Mouse (Mus musculus) forebrain, postnatal 0 days (tissue): ENCODE measurements around the gene Mab21l2. TPM values are rescaled to one million over a fixed set of nuclear protein-coding genes. Genes with fewer than 3 reads are reported as not detected.
A peak's percentile ranks its signal among the peaks of the same experiment; 100 is the strongest.

ENCODE experiments used
- ATAC-seq: fragments of 200-750 bp; cut with Nextera tagmentation; 2 replicates; pipeline ENCODE4 v1.8.0; 2017; ENCODE audit warnings: mild to moderate bottlenecking, moderate library complexity
- DNase-seq: peaks from one replicate; pipeline ENCODE4 v3.0.0-alpha.2; 2015
- H3K27ac ChIP-seq: fragments of 300-500 bp; sonication (generic); 2 replicates; pipeline ENCODE4 v1.5.1; 2014; ENCODE audit warnings: low read depth, mild to moderate bottlenecking, antibody characterized with exemption, low read length, moderate library complexity, mixed read lengths
- H3K27me3 ChIP-seq: fragments of 300-500 bp; sonication (generic); 2 replicates; pipeline ENCODE4 v1.6.1; 2014; ENCODE audit warnings: mild to moderate bottlenecking, low read length, mixed read lengths; ENCODE audit not compliant: insufficient read depth
- H3K36me3 ChIP-seq: fragments of 300-500 bp; sonication (generic); 2 replicates; pipeline ENCODE4 v1.6.1; 2014; ENCODE audit warnings: mild to moderate bottlenecking, moderate library complexity; ENCODE audit not compliant: insufficient read depth
- H3K4me1 ChIP-seq: fragments of 300-500 bp; sonication (generic); 2 replicates; pipeline ENCODE4 v1.6.1; 2014; ENCODE audit warnings: antibody characterized with exemption; ENCODE audit not compliant: insufficient read depth
- H3K4me2 ChIP-seq: fragments of 300-500 bp; sonication (generic); 2 replicates; pipeline ENCODE4 v1.6.1; 2014; ENCODE audit warnings: low read depth, mild to moderate bottlenecking, moderate library complexity
- H3K4me3 ChIP-seq: fragments of 300-500 bp; sonication (generic); 2 replicates; pipeline ENCODE4 v1.5.1; 2014; ENCODE audit warnings: low read depth, low read length, mixed read lengths
- H3K9ac ChIP-seq: fragments of 300-500 bp; sonication (generic); 2 replicates; pipeline ENCODE4 v1.6.1; 2014; ENCODE audit warnings: mild to moderate bottlenecking
- H3K9me3 ChIP-seq: fragments of 300-500 bp; sonication (generic); 2 replicates; pipeline ENCODE4 v1.6.1; 2016; ENCODE audit warnings: low read length
- CTCF ChIP-seq: sonication (generic); IDR thresholded peaks from 2 replicates; pipeline ENCODE4 v1.5.1; 2016; ENCODE audit warnings: antibody characterized with exemption, control low read depth, low read depth
- WGBS: fragments of 180-500 bp; shearing (Covaris S2); extraction: QIAGEN DNeasy Blood & Tissue Kit; methylation state at CpG from one replicate; pipeline ENCODE4 v1.1.7; 2014; 5-methylcytosine and 5-hydroxymethylcytosine counted together
- polyA plus RNA-seq: library from polyadenylated mRNA; unstranded; fragments of >200 nt; fragmentation: Nextera tagmentation; extraction: Ambion mirVana; gene quantifications from 2 replicates; pipeline ENCODE4 v1.2.1, GENCODE M21; 2015
- total RNA-seq: library from RNA; depleted of rRNA; stranded (reverse); fragments of >200 nt; gene quantifications from 2 replicates; pipeline ENCODE4 v1.2.3, GENCODE M21; 2014

Gene Mab21l2
- total and polyA plus RNA-seq, 2 experiments from 2014 or later: 2.3 to 2.4 TPM

- no peaks in the 10 kb centered on the region for H3K36me3 ChIP-seq
- no peak overlapping the region for H3K4me3 ChIP-seq
- 40% methylated on average over 11 of the region's 11 CpGs for WGBS
- no peak overlapping the region for H3K9ac ChIP-seq
- ATAC-seq: no peak
- peaks cover 34% of the 10 kb centered on the region for H3K27me3 ChIP-seq
- no peak for DNase-seq
- H3K4me2 ChIP-seq: no peak overlapping the region
- H3K9me3 ChIP-seq: no peaks in the 10 kb centered on the region
- no peak overlapping the region for H3K27ac ChIP-seq
- H3K4me1 ChIP-seq: no peaks in the 10 kb centered on the region
- no peak for TF ChIP-seq CTCF
Observed at GRCm38 (mm10) chr3:86539555-86540168, 8.8 kb downstream of the Mab21l2 start.

GRCm38 (mm10) chr3:86538645-86539554, 9.5 kb downstream of the Mab21l2 start:
- no peak for DNase-seq
- Histone ChIP-seq H3K9ac (no peak overlapping the region), H3K9me3 (no peaks in the 10 kb centered on the region), H3K27ac (no peak overlapping the region), H3K36me3 (no peaks in the 10 kb centered on the region), H3K4me3 (no peak overlapping the region), H3K4me2 (no peak overlapping the region), H3K27me3 (peaks cover 30% of the 10 kb centered on the region), H3K4me1 (no peaks in the 10 kb centered on the region)
- TF ChIP-seq CTCF: no peak
- peak; percentile 20; the same call in 1 of the 2 replicates for ATAC-seq
- WGBS: 23% methylated on average over 13 of the region's 13 CpGs

DNA sequence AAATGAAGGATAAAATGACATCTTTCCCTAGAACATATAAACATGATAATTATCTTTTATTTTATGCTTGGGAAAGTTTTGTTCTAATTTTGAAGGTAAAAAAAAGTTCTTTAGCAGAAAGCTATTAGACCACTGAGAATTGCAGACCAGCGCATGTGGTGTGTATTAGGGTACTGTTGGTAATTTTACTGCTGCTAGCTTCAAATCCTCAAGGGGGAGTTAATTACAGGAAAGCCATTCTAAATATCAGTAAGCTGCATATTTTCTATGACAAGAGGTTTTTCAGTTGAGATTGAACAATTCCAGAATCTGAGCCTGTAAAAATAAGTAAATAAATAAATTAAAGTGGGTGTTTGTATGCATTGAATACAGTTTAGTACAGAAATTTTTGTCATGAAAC, 11.7 kb downstream of the Mab21l2 start:
- no peak for ATAC-seq
- 80% methylated on average over 1 of the region's 1 CpGs for WGBS
- TF ChIP-seq CTCF: no peak

DNA sequence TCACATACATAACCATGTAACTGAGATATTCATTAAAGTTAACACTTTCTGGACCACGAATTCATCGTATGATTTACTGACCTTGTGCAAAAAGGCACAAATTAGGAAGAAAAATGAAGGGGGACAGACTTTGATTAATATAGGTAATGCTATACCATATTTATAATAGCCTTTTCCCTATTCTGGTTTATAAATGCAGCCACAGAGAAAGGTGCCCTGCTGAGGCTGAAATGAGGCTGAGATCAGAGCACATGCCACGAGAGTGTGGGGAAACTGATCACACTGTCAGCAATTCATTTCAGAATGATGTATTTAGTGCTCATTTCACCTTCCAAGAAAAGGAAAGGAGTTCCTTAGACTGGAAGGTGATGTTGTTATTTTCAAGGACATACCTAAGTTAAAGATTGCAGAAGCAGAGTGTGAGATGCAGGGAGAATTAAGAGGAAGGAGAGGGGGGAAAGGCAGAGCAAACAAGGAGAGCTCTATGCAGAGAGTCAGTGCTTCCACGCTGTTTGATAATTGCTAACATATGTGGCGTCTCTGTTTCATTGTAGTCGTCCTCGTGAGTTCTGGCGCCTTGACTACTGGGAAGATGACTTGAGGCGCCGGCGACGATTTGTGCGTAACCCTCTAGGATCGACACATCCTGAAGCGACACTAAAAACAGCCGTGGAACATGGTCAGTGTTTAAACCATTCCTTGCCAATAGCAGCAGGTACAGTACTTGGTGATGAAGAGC, 16.7 kb downstream of the Mab21l2 start:
- no peaks in the 10 kb centered on the region for H3K9me3 ChIP-seq
- H3K4me2 ChIP-seq: no peak overlapping the region
- ATAC-seq: no peak
- WGBS: 70% methylated on average over 16 of the region's 16 CpGs
- H3K9ac ChIP-seq: no peak overlapping the region
- TF ChIP-seq CTCF: no peak
- H3K36me3 ChIP-seq: no peaks in the 10 kb centered on the region
- H3K4me3 ChIP-seq: no peak overlapping the region
- no peaks in the 10 kb centered on the region for H3K27me3 ChIP-seq
- no peak for DNase-seq
- H3K27ac ChIP-seq: no peak overlapping the region
- no peaks in the 10 kb centered on the region for H3K4me1 ChIP-seq

More for the DNA sequence above, 11.7 kb downstream of the Mab21l2 start:
- no peaks in the 10 kb centered on the region for H3K9me3 ChIP-seq
- DNase-seq: no peak
- no peak overlapping the region for H3K4me2 ChIP-seq
- H3K36me3 ChIP-seq: no peaks in the 10 kb centered on the region
- H3K4me1 ChIP-seq: no peaks in the 10 kb centered on the region
- H3K9ac ChIP-seq: no peak overlapping the region
- peaks cover 17% of the 10 kb centered on the region for H3K27me3 ChIP-seq
- H3K27ac ChIP-seq: no peak overlapping the region
- H3K4me3 ChIP-seq: no peak overlapping the region

GRCm38 (mm10) chr3:86522880-86523505, 25.4 kb downstream of the Mab21l2 start:
- DNase-seq (no peak), ATAC-seq (no peak)
- Histone ChIP-seq H3K27me3 (no peaks in the 10 kb centered on the region), H3K27ac (no peak overlapping the region), H3K36me3 (no peaks in the 10 kb centered on the region), H3K9ac (no peak overlapping the region), H3K9me3 (no peaks in the 10 kb centered on the region), H3K4me2 (no peak overlapping the region), H3K4me3 (no peak overlapping the region), H3K4me1 (no peaks in the 10 kb centered on the region)
- 31% methylated on average over 3 of the region's 3 CpGs for WGBS
- TF ChIP-seq CTCF: no peak

GRCm38 (mm10) chr3:86518506-86519109, 29.8 kb downstream of the Mab21l2 start:
- no peak for DNase-seq
- H3K9ac ChIP-seq: no peak overlapping the region
- no peak for ATAC-seq
- H3K4me1 ChIP-seq: no peaks in the 10 kb centered on the region
- 89% methylated on average over 2 of the region's 2 CpGs for WGBS
- H3K27me3 ChIP-seq: no peaks in the 10 kb centered on the region
- H3K36me3 ChIP-seq: no peaks in the 10 kb centered on the region
- TF ChIP-seq CTCF: no peak
- no peak overlapping the region for H3K4me3 ChIP-seq
- no peaks in the 10 kb centered on the region for H3K9me3 ChIP-seq
- H3K27ac ChIP-seq: no peak overlapping the region
- H3K4me2 ChIP-seq: no peak overlapping the region
